Mouse (Mus musculus) thymus, adult 18-20 months (tissue): ENCODE data around the gene Ftl1-ps1.

Experiments used
- DNase-seq, 2 experiments: peaks; one replicate each; pipeline ENCODE4 v3.0.0; 2022; ENCODE audit warnings: mixed read lengths in 2 of 2

Gene Ftl1-ps1

GRCm38 (mm10) chr13:74399298-74399839 is at the start of gene Ftl1-ps1:
Gene Ftl1-ps1 (plus strand): TSS chr13:74399694.
- DNase-seq: no peak

- DNase-seq: no peak
These were observed 49.0 kb upstream of the Ftl1-ps1 start for GRCm38 (mm10) chr13:74350435-74350906.

- DNase-seq: no peak
These were observed 43.0 kb upstream of the Ftl1-ps1 start for GRCm38 (mm10) chr13:74356491-74356890.

- DNase-seq: no peak
These were observed 37.3 kb upstream of the Ftl1-ps1 start for GRCm38 (mm10) chr13:74362218-74362617.

GRCm38 (mm10) chr13:74363176-74363858 is 36.2 kb upstream of the Ftl1-ps1 start:
- no peak for DNase-seq

- DNase-seq: no peak
These were observed 35.6 kb upstream of the Ftl1-ps1 start, which contains the start of gene Lrrc14b for GRCm38 (mm10) chr13:74363859-74364235. Gene Lrrc14b (minus strand): TSS chr13:74364005.

GRCm38 (mm10) chr13:74381533-74382276 is 17.8 kb upstream of the Ftl1-ps1 start:
- no peak for DNase-seq

- no peak for DNase-seq
These were observed 17.2 kb upstream of the Ftl1-ps1 start for GRCm38 (mm10) chr13:74382289-74382688.

- DNase-seq: no peak
These were observed 9.8 kb upstream of the Ftl1-ps1 start for GRCm38 (mm10) chr13:74389730-74390129.

- peak; percentile 10 to 50 for DNase-seq
These were observed 9.0 kb upstream of the Ftl1-ps1 start, which contains the start of gene Zfp72 for GRCm38 (mm10) chr13:74390371-74390990. Gene Zfp72 (minus strand): TSS chr13:74390836.

GRCm38 (mm10) chr13:74391156-74391555 is 8.3 kb upstream of the Ftl1-ps1 start:
- no peak for DNase-seq

- DNase-seq: no peak
These were observed 40.4 kb downstream of the Ftl1-ps1 start for GRCm38 (mm10) chr13:74439895-74440294.
